Mouse (Mus musculus) cerebellum, adult 2 months (tissue): ENCODE measurements around the gene Zswim4. TPM values are rescaled to one million over a fixed set of nuclear protein-coding genes. Genes with fewer than 3 reads are reported as not detected.

ENCODE experiments used
- DNase-seq, 2 experiments: peaks; one replicate each; pipeline ENCODE4 v3.0.0; 2021
- H3K27ac ChIP-seq: fragments of 200-500 bp; 2 replicates; pipeline ENCODE4 v1.5.1; 2012; ENCODE audit warnings: low read length, control low read depth, inconsistent platforms; ENCODE audit not compliant: insufficient read depth
- H3K27me3 ChIP-seq: fragments of 200-500 bp; 2 replicates; pipeline ENCODE4 v1.6.1; 2012; ENCODE audit warnings: inconsistent platforms, mild to moderate bottlenecking, low read length, moderate library complexity; ENCODE audit not compliant: control insufficient read depth, insufficient read depth
- H3K4me1 ChIP-seq: fragments of 200-500 bp; 2 replicates; pipeline ENCODE4 v1.6.1; 2011; ENCODE audit warnings: low read length; ENCODE audit not compliant: control insufficient read depth, insufficient read depth
- H3K4me3 ChIP-seq: fragments of 200-500 bp; replicated peaks from 2 replicates; pipeline ENCODE3; 2011; ENCODE audit warnings: mild to moderate bottlenecking, low read depth, low read length, control low read depth; ENCODE audit not compliant: insufficient read depth
- CTCF ChIP-seq: fragments of 200-500 bp; IDR thresholded peaks from 2 replicates; pipeline ENCODE4 v1.5.1; 2011; ENCODE audit warnings: low read depth, mild to moderate bottlenecking, control low read depth, low read length, moderate library complexity, borderline replicate concordance; ENCODE audit not compliant: insufficient read depth
- POLR2A ChIP-seq: fragments of 200-500 bp; IDR thresholded peaks from 2 replicates; pipeline ENCODE4 v1.6.1; 2011; ENCODE audit warnings: low read length, control low read depth, borderline replicate concordance; ENCODE audit not compliant: insufficient read depth
- WGBS: fragments of 180-500 bp; shearing (Covaris S2); methylation state at CpG from one replicate; pipeline ENCODE4 v1.1.7; 2018; 5-methylcytosine and 5-hydroxymethylcytosine counted together
- polyA plus RNA-seq: library from polyadenylated mRNA; depleted of rRNA; stranded (reverse); fragments of >200 nt; gene quantifications from 2 replicates; pipeline ENCODE4 v1.2.3, GENCODE M21; 2012

Zswim4 gene
- polyA plus RNA-seq, 1 experiment: 14.0 TPM

GRCm38 (mm10) chr8:84197141-84197921 lies 39.5 kb downstream of the Zswim4 start:
- 22% methylated on average over 43 of the region's 43 CpGs for WGBS
- DNase-seq: peak in 1 of 2 experiments; percentile 38
- Histone ChIP-seq H3K27me3 (no peaks in the 10 kb centered on the region), H3K27ac (peak overlapping the region; percentile 19; the same call in 1 of the 2 replicates), H3K4me3 (peak overlapping the region; percentile 3), H3K4me1 (no peaks in the 10 kb centered on the region)
- TF ChIP-seq POLR2A: no peak
- TF ChIP-seq CTCF: no peak

DNA sequence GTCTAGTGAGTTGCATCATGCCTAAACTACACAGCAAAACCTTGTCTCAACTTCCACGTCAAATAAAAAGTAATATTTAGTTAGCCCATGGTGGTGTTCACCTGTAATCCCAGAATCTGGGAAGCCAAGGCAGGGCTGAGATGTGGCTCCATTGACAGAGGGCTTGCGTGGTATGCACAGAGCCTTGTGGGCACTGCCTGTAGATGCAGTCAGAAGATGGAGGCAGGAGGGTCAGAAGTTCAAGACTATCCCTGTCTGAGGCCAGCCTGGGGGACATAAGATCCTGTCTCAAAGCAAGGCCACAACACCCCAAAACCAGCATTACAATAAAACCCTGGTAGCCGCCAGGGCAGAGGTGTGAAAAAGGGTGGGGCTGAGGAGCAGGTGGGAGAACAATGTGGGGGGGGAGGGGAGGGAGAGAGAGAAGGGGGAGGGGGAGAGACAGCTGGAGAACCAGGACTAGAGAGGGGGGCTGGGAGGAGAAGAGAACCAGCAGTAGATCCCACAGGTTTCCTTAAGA lies 42.6 kb downstream of the Zswim4 start:
- H3K27me3 ChIP-seq: no peaks in the 10 kb centered on the region
- WGBS: 87% methylated on average over 3 of the region's 3 CpGs
- no peaks in the 10 kb centered on the region for H3K4me1 ChIP-seq
- no peak for DNase-seq
- TF ChIP-seq POLR2A (no peak), CTCF (no peak)
- H3K4me3 ChIP-seq: no peak overlapping the region
- no peak overlapping the region for H3K27ac ChIP-seq

GRCm38 (mm10) chr8:84193566-84193965 lies 43.3 kb downstream of the Zswim4 start:
- DNase-seq: no peak
- no peaks in the 10 kb centered on the region for H3K4me1 ChIP-seq
- WGBS: 84% methylated on average over 5 of the region's 5 CpGs
- no peak overlapping the region for H3K27ac ChIP-seq
- H3K27me3 ChIP-seq: no peaks in the 10 kb centered on the region
- no peak overlapping the region for H3K4me3 ChIP-seq
- TF ChIP-seq POLR2A: no peak
- TF ChIP-seq CTCF: peak; percentile 24; the same call in 1 of the 2 replicates

DNA sequence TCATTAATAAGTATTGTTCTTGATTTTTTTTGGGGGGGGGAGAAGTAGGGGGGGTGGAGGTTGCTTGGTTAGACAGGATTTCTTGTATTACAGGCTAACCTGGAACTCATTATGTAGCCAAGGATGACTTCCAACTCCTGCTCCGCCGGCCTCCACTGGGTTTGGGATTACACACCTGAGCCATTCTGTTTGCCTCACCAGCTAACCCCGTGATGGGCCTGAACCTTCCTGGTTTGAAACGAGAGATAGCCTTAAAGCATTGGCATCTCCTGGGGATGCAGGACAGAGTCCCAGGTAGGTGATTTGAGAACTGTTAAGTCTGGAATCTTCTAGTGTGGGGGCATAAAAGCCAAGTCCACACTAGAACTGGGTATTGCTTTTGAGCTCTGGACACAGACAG lies 43.7 kb downstream of the Zswim4 start:
- no peak overlapping the region for H3K27ac ChIP-seq
- no peaks in the 10 kb centered on the region for H3K27me3 ChIP-seq
- TF ChIP-seq CTCF (no peak), POLR2A (no peak)
- no peak overlapping the region for H3K4me3 ChIP-seq
- no peak for DNase-seq
- WGBS: 80% methylated on average over 4 of the region's 4 CpGs
- no peaks in the 10 kb centered on the region for H3K4me1 ChIP-seq

GRCm38 (mm10) chr8:84192555-84192954 lies 44.3 kb downstream of the Zswim4 start:
- DNase-seq: peak; percentile 62
- 3% methylated on average over 33 of the region's 33 CpGs for WGBS
- Histone ChIP-seq H3K27me3 (no peaks in the 10 kb centered on the region), H3K4me1 (no peaks in the 10 kb centered on the region), H3K4me3 (peak overlapping the region; percentile 41), H3K27ac (peak overlapping the region; percentile 4; the same call in 1 of the 2 replicates)
- no peak for TF ChIP-seq CTCF
- TF ChIP-seq POLR2A: no peak

GRCm38 (mm10) chr8:84192023-84192422 lies 44.8 kb downstream of the Zswim4 start:
- WGBS: 40% methylated on average over 12 of the region's 13 CpGs
- TF ChIP-seq POLR2A (no peak), CTCF (no peak)
- peak overlapping the region; percentile 51 for H3K27ac ChIP-seq
- DNase-seq: peak in 1 of 2 experiments; percentile 41
- no peaks in the 10 kb centered on the region for H3K4me1 ChIP-seq
- H3K27me3 ChIP-seq: no peaks in the 10 kb centered on the region
- no peak overlapping the region for H3K4me3 ChIP-seq

GRCm38 (mm10) chr8:84190191-84190867 lies 46.5 kb downstream of the Zswim4 start:
- H3K4me1 ChIP-seq: no peaks in the 10 kb centered on the region
- no peaks in the 10 kb centered on the region for H3K27me3 ChIP-seq
- H3K4me3 ChIP-seq: no peak overlapping the region
- no peak for TF ChIP-seq POLR2A
- TF ChIP-seq CTCF: no peak
- 97% methylated on average over 7 of the region's 7 CpGs for WGBS
- no peak for DNase-seq
- no peak overlapping the region for H3K27ac ChIP-seq
